Mouse (Mus musculus) gastrocnemius, postnatal 36 days (tissue): ENCODE data around the gene Diras1. TPM values are rescaled to one million over a fixed set of nuclear protein-coding genes. Genes with fewer than 3 reads are reported as not detected.
"Not testable (repeated sequence)": the region's sequence is repeated elsewhere in the genome, so short reads cannot be mapped to it uniquely, and the experiment has no call there.

ENCODE experiments used
- DNase-seq, 2 experiments: peaks; one replicate each; pipeline ENCODE4 v3.0.0; 2022
- intact Hi-C: fragments of 180-260 bp; cut with DNase I; formaldehyde crosslinking; loops from one replicate; pipeline ENCODE4 v1.15.1; 2025
- long read RNA-seq, 2 experiments: library from polyadenylated mRNA; stranded (forward); transcript quantifications; one replicate each; pipeline ENCODE4 v2.0.0; 2021
- total RNA-seq, 2 experiments: library from RNA; stranded (reverse); gene quantifications; 2 replicates each; pipeline ENCODE4 v1.2.3; 2021

Gene Diras1
- total RNA-seq, result under 1 TPM in 1 of 2 experiments, not detected in 1; 0.08 TPM
- long read RNA-seq, experiment 1, result 0 reads
- long read RNA-seq, experiment 2, result 0 reads

GRCm38 (mm10) chr10:81025639-81026275 is at the start of gene Diras1:
Diras1 (minus strand) TSS chr10:81025662.
- DNase-seq, result no peak
- intact Hi-C loops, result no loop called here

- intact Hi-C loops, result no loop called here
Measured at GRCm38 (mm10) chr10:81073464-81073863, 48.0 kb upstream of the Diras1 start.

GRCm38 (mm10) chr10:81072290-81072689 is 46.8 kb upstream of the Diras1 start:
- intact Hi-C loops, result no loop called here
- DNase-seq, result no peak

More at GRCm38 (mm10) chr10:81073464-81073863, 48.0 kb upstream of the Diras1 start:
- no peak for DNase-seq

- intact Hi-C loops, result no loop called here
- peak; percentile 93 to 97 for DNase-seq
Measured at GRCm38 (mm10) chr10:81069836-81070235, 44.4 kb upstream of the Diras1 start, which contains the start of gene Thop1. Thop1 (plus strand) TSS chr10:81070035.

GRCm38 (mm10) chr10:81068706-81069105 is 43.2 kb upstream of the Diras1 start:
- DNase-seq, result no peak
- intact Hi-C loops, result no loop called here

GRCm38 (mm10) chr10:81064519-81064918 is 39.1 kb upstream of the Diras1 start:
- intact Hi-C loops, DNase-seq: not testable (repeated sequence)

- intact Hi-C loops, result no loop called here
- DNase-seq, result no peak
Measured at GRCm38 (mm10) chr10:81062710-81063109, 37.2 kb upstream of the Diras1 start.

- intact Hi-C loops, result no loop called here
- peak; percentile 98 to 99 for DNase-seq
Measured at GRCm38 (mm10) chr10:81059603-81060543, 34.4 kb upstream of the Diras1 start, which contains the start of gene Sgta. Sgta (minus strand) TSS chr10:81060181.

- intact Hi-C loops, result no loop called here
Measured at GRCm38 (mm10) chr10:81058896-81059295, 33.4 kb upstream of the Diras1 start.

GRCm38 (mm10) chr10:81057406-81058130 is 32.1 kb upstream of the Diras1 start:
- DNase-seq, result no peak
- intact Hi-C loops, result no loop called here

More at GRCm38 (mm10) chr10:81058896-81059295, 33.4 kb upstream of the Diras1 start:
- DNase-seq, result no peak

- intact Hi-C loops, DNase-seq: not testable (repeated sequence)
Measured at GRCm38 (mm10) chr10:81055802-81056340, 30.4 kb upstream of the Diras1 start.

- DNase-seq, result no peak
- intact Hi-C loops, result no loop called here
Measured at GRCm38 (mm10) chr10:81055169-81055568, 29.7 kb upstream of the Diras1 start.

GRCm38 (mm10) chr10:81052577-81052976 is 27.1 kb upstream of the Diras1 start:
- intact Hi-C loops, result loop anchor here (5.0 kb wide), 1 partner anchor 35 kb away; no protein-coding TSS in a partner anchor
- DNase-seq, result no peak

GRCm38 (mm10) chr10:81051133-81051532 is 25.7 kb upstream of the Diras1 start:
- intact Hi-C loops, result loop anchor here (5.0 kb wide), 1 partner anchor 36 kb away; no protein-coding TSS in a partner anchor

GRCm38 (mm10) chr10:81050645-81051044 is 25.2 kb upstream of the Diras1 start:
- intact Hi-C loops, result loop anchor here (5.0 kb wide), 1 partner anchor 37 kb away; no protein-coding TSS in a partner anchor
- no peak for DNase-seq

More at GRCm38 (mm10) chr10:81051133-81051532, 25.7 kb upstream of the Diras1 start:
- DNase-seq, result no peak

- DNase-seq, intact Hi-C loops: not testable (repeated sequence)
Measured at GRCm38 (mm10) chr10:81045246-81045645, 19.8 kb upstream of the Diras1 start.

GRCm38 (mm10) chr10:81041458-81042175 is 16.2 kb upstream of the Diras1 start:
- peak; percentile 47 to 62 for DNase-seq
- intact Hi-C loops, result loop anchor here (2.0 kb wide), 2 partner anchors 25 to 41 kb away; no protein-coding TSS in a partner anchor

GRCm38 (mm10) chr10:81036988-81037580 is 11.6 kb upstream of the Diras1 start, which contains the start of gene Slc39a3:
Slc39a3 (minus strand) TSS chr10:81037426.
- DNase-seq, result peak; percentile 95 to 100
- intact Hi-C loops, result no loop called here

- DNase-seq, result no peak
- intact Hi-C loops, result no loop called here
Measured at GRCm38 (mm10) chr10:81036251-81036650, 10.8 kb upstream of the Diras1 start.
